Mouse (Mus musculus) heart, adult 2 months (tissue): ENCODE measurements around the gene Irak1bp1. TPM values are rescaled to one million over a fixed set of nuclear protein-coding genes. Genes with fewer than 3 reads are reported as not detected.

Experiments
- DNase-seq, 2 experiments: peaks; one replicate each; pipeline ENCODE4 v3.0.0; 2021
- H3K27ac ChIP-seq: fragments of 200-600 bp; 2 replicates; pipeline ENCODE4 v1.8.1; 2022
- H3K27me3 ChIP-seq: fragments of 200-500 bp; 2 replicates; pipeline ENCODE4 v1.6.1; 2012; ENCODE audit warnings: mild to moderate bottlenecking, low read length, inconsistent platforms, mixed read lengths; ENCODE audit not compliant: control insufficient read depth, insufficient read depth
- H3K36me3 ChIP-seq: fragments of 200-500 bp; 2 replicates; pipeline ENCODE4 v1.6.1; 2012; ENCODE audit warnings: low read length, inconsistent platforms; ENCODE audit not compliant: control insufficient read depth, insufficient read depth
- H3K4me1 ChIP-seq: fragments of 200-500 bp; 2 replicates; pipeline ENCODE4 v1.6.1; 2011; ENCODE audit warnings: low read length; ENCODE audit not compliant: control insufficient read depth, insufficient read depth
- H3K4me3 ChIP-seq: fragments of 200-600 bp; 2 replicates; pipeline ENCODE4 v1.8.1; 2022
- H3K79me2 ChIP-seq: fragments of 200-500 bp; replicated peaks from 2 replicates; pipeline ENCODE4 v1.6.1; 2012; ENCODE audit warnings: mild to moderate bottlenecking, inconsistent platforms, low read length, moderate library complexity, mixed read lengths; ENCODE audit not compliant: control insufficient read depth, insufficient read depth
- H3K9ac ChIP-seq: fragments of 200-500 bp; 2 replicates; pipeline ENCODE4 v1.6.1; 2012; ENCODE audit warnings: low read depth, mild to moderate bottlenecking, control low read depth, inconsistent platforms, low read length, mixed read lengths
- CTCF ChIP-seq: fragments of 200-600 bp; IDR thresholded peaks from 2 replicates; pipeline ENCODE4 v1.8.1; 2022; ENCODE audit warnings: antibody characterized with exemption, mild to moderate bottlenecking, moderate library complexity
- EP300 ChIP-seq: fragments of 200-500 bp; IDR thresholded peaks from 2 replicates; pipeline ENCODE4 v1.6.1; 2011; ENCODE audit warnings: low read depth, low read length, control low read depth; ENCODE audit not compliant: insufficient read depth
- POLR2A ChIP-seq: fragments of 200-500 bp; IDR thresholded peaks from 2 replicates; pipeline ENCODE4 v1.6.1; 2011; ENCODE audit warnings: mild to moderate bottlenecking, low read depth, low read length, control low read depth; ENCODE audit not compliant: insufficient read depth
- WGBS: fragments of 180-500 bp; shearing (Covaris S2); methylation state at CpG from one replicate; pipeline ENCODE4 v1.1.7; 2018; 5-methylcytosine and 5-hydroxymethylcytosine counted together
- intact Hi-C: fragments of 180-260 bp; cut with DNase I; formaldehyde crosslinking; loops from one replicate; pipeline ENCODE4 v1.15.1; 2025
- polyA plus RNA-seq: library from polyadenylated mRNA; depleted of rRNA; stranded (reverse); fragments of >200 nt; gene quantifications from 2 replicates; pipeline ENCODE4 v1.2.3, GENCODE M21; 2012
- total RNA-seq, 2 experiments: library from RNA; stranded (reverse); gene quantifications; 2 replicates each; pipeline ENCODE4 v1.2.3; 2021

Gene Irak1bp1
- total and polyA plus RNA-seq, 3 experiments, result 2.3 to 3.2 (median 2.4) TPM

GRCm38 (mm10) chr9:82814536-82814935 lies 14.8 kb upstream of the Irak1bp1 start:
- Histone ChIP-seq H3K27ac (no peak overlapping the region), H3K4me1 (no peaks in the 10 kb centered on the region), H3K4me3 (no peak overlapping the region), H3K27me3 (no peaks in the 10 kb centered on the region), H3K79me2 (no peaks in the 10 kb centered on the region), H3K9ac (no peak overlapping the region), H3K36me3 (no peaks in the 10 kb centered on the region)
- TF ChIP-seq CTCF (peak; percentile 41), POLR2A (no peak), EP300 (no peak)
- DNase-seq, result no peak
- intact Hi-C loops, result no loop called here
- 64% methylated on average over 3 of the region's 3 CpGs for WGBS

GRCm38 (mm10) chr9:82815257-82815785 lies 14.0 kb upstream of the Irak1bp1 start:
- H3K27me3 ChIP-seq, result no peaks in the 10 kb centered on the region
- no peak overlapping the region for H3K27ac ChIP-seq
- H3K9ac ChIP-seq, result no peak overlapping the region
- no peak for DNase-seq
- TF ChIP-seq POLR2A (no peak), EP300 (no peak), CTCF (no peak)
- no peak overlapping the region for H3K4me3 ChIP-seq
- no peaks in the 10 kb centered on the region for H3K4me1 ChIP-seq
- no peaks in the 10 kb centered on the region for H3K79me2 ChIP-seq
- H3K36me3 ChIP-seq, result no peaks in the 10 kb centered on the region
- intact Hi-C loops, result no loop called here

- TF ChIP-seq CTCF (no peak), POLR2A (no peak), EP300 (no peak)
- Histone ChIP-seq H3K4me3 (no peak overlapping the region), H3K27me3 (no peaks in the 10 kb centered on the region), H3K9ac (no peak overlapping the region), H3K4me1 (no peaks in the 10 kb centered on the region), H3K79me2 (no peaks in the 10 kb centered on the region), H3K27ac (no peak overlapping the region), H3K36me3 (no peaks in the 10 kb centered on the region)
- DNase-seq, result no peak
- intact Hi-C loops, result no loop called here
- WGBS, result 95% methylated on average over 6 of the region's 6 CpGs
Observed at GRCm38 (mm10) chr9:82826426-82826825, 2.9 kb upstream of the Irak1bp1 start.

- intact Hi-C loops, result no loop called here
- Histone ChIP-seq H3K36me3 (no peaks in the 10 kb centered on the region), H3K4me1 (no peaks in the 10 kb centered on the region), H3K79me2 (no peaks in the 10 kb centered on the region), H3K27ac (peak overlapping the region; percentile 44), H3K9ac (peak overlapping the region; percentile 78), H3K4me3 (peak overlapping the region; percentile 86), H3K27me3 (no peaks in the 10 kb centered on the region)
- no peak for TF ChIP-seq EP300
- peak; percentile 54 for TF ChIP-seq POLR2A
- under 1% methylated on average over 65 of the region's 65 CpGs for WGBS
- peak; percentile 86 to 89 for DNase-seq
Observed at GRCm38 (mm10) chr9:82829693-82830430, 522 bp downstream of the Irak1bp1 start.

- intact Hi-C loops, result no loop called here
- no peak for TF ChIP-seq POLR2A
- TF ChIP-seq CTCF, result no peak
- Histone ChIP-seq H3K9ac (no peak overlapping the region), H3K79me2 (no peaks in the 10 kb centered on the region), H3K4me1 (no peaks in the 10 kb centered on the region), H3K27ac (no peak overlapping the region), H3K4me3 (no peak overlapping the region), H3K36me3 (no peaks in the 10 kb centered on the region), H3K27me3 (no peaks in the 10 kb centered on the region)
- 57% methylated on average over 4 of the region's 4 CpGs for WGBS
- no peak for DNase-seq
Observed at GRCm38 (mm10) chr9:82831891-82832290, 2.6 kb downstream of the Irak1bp1 start.

- H3K9ac ChIP-seq, result no peak overlapping the region
- intact Hi-C loops, result no loop called here
- no peaks in the 10 kb centered on the region for H3K4me1 ChIP-seq
Observed at GRCm38 (mm10) chr9:82835921-82836320, 6.6 kb downstream of the Irak1bp1 start.

More at GRCm38 (mm10) chr9:82835921-82836320, 6.6 kb downstream of the Irak1bp1 start:
- Histone ChIP-seq H3K27ac (no peak overlapping the region), H3K27me3 (no peaks in the 10 kb centered on the region), H3K4me3 (no peak overlapping the region), H3K36me3 (no peaks in the 10 kb centered on the region), H3K79me2 (no peaks in the 10 kb centered on the region)
- no peak for TF ChIP-seq CTCF
- 79% methylated on average over 6 of the region's 6 CpGs for WGBS
- DNase-seq, result no peak
